Mouse (Mus musculus) activated CD4-positive, CD25-positive, alpha-beta regulatory T cell, adult 4 months (primary cell): ENCODE results near the gene Pcyt2. TPM values are rescaled to one million over a fixed set of nuclear protein-coding genes. Genes with fewer than 3 reads are reported as not detected.

ENCODE experiments used
- ATAC-seq: one replicate; pipeline ENCODE4 v1.8.0; 2017
- polyA plus RNA-seq, 2 experiments: library from polyadenylated mRNA; unstranded; fragments of 100-300 nt; shearing (Covaris generic); gene quantifications; one replicate each; pipeline ENCODE4 v1.2.1; 2017

The Pcyt2 gene
- polyA plus RNA-seq, 2 experiments from 2014 or later, result 84.5 to 112 TPM

GRCm38 (mm10) chr11:120580190-120580589 lies 37.5 kb downstream of the Pcyt2 start:
- no peak for ATAC-seq

GRCm38 (mm10) chr11:120579316-120580107 lies 38.2 kb downstream of the Pcyt2 start:
- ATAC-seq, result no peak

- no peak for ATAC-seq
Measured at GRCm38 (mm10) chr11:120578694-120579243, 39.0 kb downstream of the Pcyt2 start.

GRCm38 (mm10) chr11:120578024-120578693 lies 39.6 kb downstream of the Pcyt2 start:
- no peak for ATAC-seq

GRCm38 (mm10) chr11:120577211-120578023 lies 40.3 kb downstream of the Pcyt2 start:
- no peak for ATAC-seq

- no peak for ATAC-seq
Measured at GRCm38 (mm10) chr11:120576365-120576981, 41.3 kb downstream of the Pcyt2 start.

GRCm38 (mm10) chr11:120575940-120576339 lies 41.8 kb downstream of the Pcyt2 start:
- no peak for ATAC-seq

- no peak for ATAC-seq
Measured at GRCm38 (mm10) chr11:120575046-120575445, 42.7 kb downstream of the Pcyt2 start.

- ATAC-seq, result no peak
Measured at GRCm38 (mm10) chr11:120574278-120574600, 43.5 kb downstream of the Pcyt2 start.

- peak; percentile 27 for ATAC-seq
Measured at GRCm38 (mm10) chr11:120573585-120574277, 44.0 kb downstream of the Pcyt2 start.

- peak; percentile 75 for ATAC-seq
Measured at GRCm38 (mm10) chr11:120572752-120573584, 44.8 kb downstream of the Pcyt2 start, which contains the start of gene P4hb. TSS of gene P4hb (minus strand) at chr11:120573253.

GRCm38 (mm10) chr11:120572417-120572751 lies 45.4 kb downstream of the Pcyt2 start:
- ATAC-seq, result no peak

- no peak for ATAC-seq
Measured at GRCm38 (mm10) chr11:120571754-120572416, 45.9 kb downstream of the Pcyt2 start.

- no peak for ATAC-seq
Measured at GRCm38 (mm10) chr11:120571122-120571521, 46.6 kb downstream of the Pcyt2 start.

- no peak for ATAC-seq
Measured at GRCm38 (mm10) chr11:120568324-120568723, 49.4 kb downstream of the Pcyt2 start.

GRCm38 (mm10) chr11:120565114-120565513 lies 52.6 kb downstream of the Pcyt2 start:
- ATAC-seq, result no peak

- ATAC-seq, result no peak
Measured at GRCm38 (mm10) chr11:120562949-120563348, 54.8 kb downstream of the Pcyt2 start.

- ATAC-seq, result no peak
Measured at GRCm38 (mm10) chr11:120560952-120561728, 56.6 kb downstream of the Pcyt2 start.
